Mouse (Mus musculus) duodenum, adult 2 months (tissue): Measurements from ENCODE around the gene Trmt13. TPM values are rescaled to one million over a fixed set of nuclear protein-coding genes. Genes with fewer than 3 reads are reported as not detected.

ENCODE experiments used
- polyA plus RNA-seq: library from polyadenylated mRNA; depleted of rRNA; stranded (reverse); fragments of >200 nt; gene quantifications from 2 replicates; pipeline ENCODE4 v1.2.3, GENCODE M21; 2012; ENCODE audit warnings: low replicate concordance; rRNA removed

Gene Trmt13
- 0.31 and 1.2 TPM in 2 replicates for polyA plus RNA-seq

DNA sequence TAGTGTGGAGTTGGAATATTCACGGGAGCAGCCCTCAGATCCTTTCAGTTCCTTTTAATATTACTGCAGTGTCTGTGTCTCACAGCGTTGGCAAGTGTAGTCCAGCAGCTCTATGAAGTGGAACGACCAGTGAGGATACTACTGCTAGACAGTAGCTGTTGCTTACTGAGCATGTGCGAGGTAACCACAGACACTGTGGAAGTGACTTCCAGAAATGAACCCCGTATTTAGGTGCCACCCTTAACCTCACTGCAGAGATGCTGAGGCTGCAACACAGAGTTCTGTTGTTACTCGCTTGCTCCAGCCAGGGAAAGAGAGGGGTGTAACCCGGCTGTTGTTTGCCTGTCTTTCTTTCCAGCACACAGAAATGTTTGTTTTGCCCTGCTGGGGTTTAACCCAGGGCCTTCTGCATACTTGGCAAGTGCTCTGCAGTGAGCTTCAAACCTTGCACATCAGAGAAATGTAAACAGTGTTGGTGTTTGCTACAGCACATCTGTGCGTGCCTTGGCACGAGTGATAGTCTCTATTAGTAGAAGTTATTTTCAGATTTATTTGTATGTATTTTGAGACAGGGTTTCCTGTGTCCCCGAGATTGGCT is at the start of gene Trmt13:
Gene Trmt13, minus strand, starts transcription at position 293 of the 598 bp plus-strand sequence.

DNA sequence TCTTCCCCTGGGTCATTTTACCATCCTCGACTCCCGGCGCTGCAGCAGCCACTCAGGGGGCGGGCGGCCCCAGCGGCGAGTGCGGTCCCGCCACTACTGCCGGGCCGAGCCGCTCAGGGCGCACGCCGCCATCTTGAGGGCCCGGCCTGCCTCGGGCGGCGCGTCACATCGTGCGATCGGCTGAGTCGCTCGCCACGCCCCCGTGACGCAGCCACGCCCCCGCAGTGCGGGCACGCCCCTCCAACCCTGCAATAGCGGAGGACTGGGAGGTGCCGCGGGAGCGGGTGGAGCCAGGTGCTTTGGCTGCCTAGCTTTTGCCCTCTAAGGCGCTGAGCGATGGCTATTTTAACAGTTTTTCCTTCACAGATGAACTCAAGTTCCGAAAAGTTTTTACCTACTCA is 48.1 kb upstream of the Trmt13 start, which contains the start of gene Mfsd14a:
Gene Mfsd14a, minus strand, starts transcription at position 215 of the 401 bp plus-strand sequence.

DNA sequence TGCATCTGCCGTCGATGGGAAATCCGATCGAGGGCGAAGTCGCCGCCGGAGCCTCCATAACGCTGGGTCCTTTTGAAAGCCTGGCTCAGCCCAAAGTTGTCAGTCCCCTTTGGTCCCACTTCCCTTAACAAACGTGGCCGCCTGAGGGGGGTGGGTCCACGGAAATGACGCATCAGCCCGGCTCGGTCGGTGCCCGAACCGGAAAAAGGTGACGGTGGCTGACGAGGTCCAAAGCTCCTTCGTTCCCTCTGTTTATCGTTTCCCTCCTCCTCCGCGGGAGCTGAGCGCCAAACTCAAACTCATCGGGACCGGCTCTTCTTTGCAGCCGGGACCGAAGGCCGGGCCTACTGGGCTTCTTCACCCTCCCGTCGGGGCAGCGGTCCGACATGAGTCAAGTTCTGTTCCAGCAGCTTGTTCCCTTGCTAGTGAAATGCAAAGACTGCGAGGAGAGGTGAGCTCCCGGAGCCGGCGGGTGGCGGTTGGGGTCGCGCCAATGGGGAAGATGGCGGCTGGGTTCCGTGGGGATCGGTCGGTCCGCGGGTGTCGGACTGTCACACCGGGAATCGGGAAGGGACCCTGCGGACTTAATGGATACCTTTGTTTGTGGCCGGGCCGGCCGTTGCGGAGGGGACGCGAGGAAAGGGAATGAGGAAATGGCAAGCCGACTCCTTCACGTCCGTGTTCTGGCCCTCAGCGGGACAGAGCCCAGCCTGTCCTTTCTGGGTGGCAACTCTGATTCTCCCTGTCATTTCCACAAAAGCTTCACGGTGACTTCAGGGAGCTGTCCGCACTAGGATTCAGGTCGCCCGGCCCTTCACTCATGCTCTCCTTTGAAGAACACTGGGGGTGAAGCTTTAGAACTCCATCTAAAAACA is 19.4 kb downstream of the Trmt13 start, which contains the start of gene Sass6:
Gene Sass6, plus strand, starts transcription at position 255 of the 875 bp plus-strand sequence.

DNA sequence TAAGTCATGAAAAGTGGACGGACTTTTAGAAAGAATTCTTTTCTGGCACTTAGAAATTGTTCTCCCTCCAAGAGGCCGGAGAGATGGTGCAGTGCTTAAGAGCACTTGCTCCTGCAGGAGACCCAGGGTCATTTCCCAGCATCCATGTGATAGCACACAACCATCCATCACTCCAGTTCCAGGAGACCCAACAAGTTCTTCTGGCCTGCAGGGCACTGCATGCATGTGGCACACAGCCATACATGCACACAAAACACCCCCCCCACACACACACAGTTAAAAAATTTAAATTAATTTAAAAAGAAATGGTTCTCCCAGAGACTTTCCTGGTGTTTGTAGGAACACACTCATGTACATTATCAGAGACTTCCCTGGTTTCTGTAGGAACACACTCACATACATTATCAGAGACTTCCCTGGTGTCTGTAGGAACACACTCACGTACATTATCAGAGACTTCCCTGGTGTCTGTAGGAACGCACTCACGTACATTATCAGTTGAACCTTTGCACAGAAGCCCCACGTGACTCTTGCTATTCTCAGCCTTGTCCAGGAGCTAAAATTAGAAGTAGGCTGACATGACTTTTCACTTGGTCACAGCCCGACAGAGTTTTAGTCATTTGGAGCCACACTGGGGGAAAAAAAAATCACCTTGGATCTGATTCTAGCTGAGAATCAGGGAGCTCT is 51.8 kb downstream of the Trmt13 start, which contains the start of gene Lrrc39:
Gene Lrrc39, plus strand, starts transcription at position 566 of the 687 bp plus-strand sequence.

Other genes starting within 250 kb of the Trmt13 start
- 12.9 and 14.7 TPM in 2 replicates for gene Cdc14a, start 190.6 kb downstream of the Trmt13 start, polyA plus RNA-seq
- gene Rtca, start 106.4 kb downstream of the Trmt13 start, polyA plus RNA-seq, result 26.3 and 38.5 TPM in 2 replicates
- 0.82 and 5.3 TPM in 2 replicates for gene Dbt, start 101.5 kb downstream of the Trmt13 start, polyA plus RNA-seq
- 0.08 and 0.12 TPM in 2 replicates for gene Lrrc39, start 51.6 kb downstream of the Trmt13 start, polyA plus RNA-seq
- 0.15 and 0.93 TPM in 2 replicates for gene Sass6, start 19.6 kb downstream of the Trmt13 start, polyA plus RNA-seq
- gene Mfsd14a, start 48.1 kb upstream of the Trmt13 start, polyA plus RNA-seq, result 2.8 and 5.8 TPM in 2 replicates
- not detected in 2 replicates for gene Gm43191, start 66.7 kb upstream of the Trmt13 start, polyA plus RNA-seq
- 15.6 and 18.4 TPM in 2 replicates for gene Slc35a3, start 98.2 kb upstream of the Trmt13 start, polyA plus RNA-seq
- 1.4 and 1.7 TPM in 2 replicates for gene Agl, start 193.6 kb upstream of the Trmt13 start, polyA plus RNA-seq
- gene Frrs1, start 244.9 kb upstream of the Trmt13 start, polyA plus RNA-seq, result 12.5 and 27.0 TPM in 2 replicates